Mouse (Mus musculus) regulatory T cell (primary cell): ENCODE results near the gene 1700020A23Rik.
"Not testable (repeated sequence)": the region's sequence is repeated elsewhere in the genome, so short reads cannot be mapped to it uniquely, and the experiment has no call there.

Experiments
- in situ Hi-C: fragments of 300-600 bp; cut with MboI, MseI; formaldehyde crosslinking; loops from one replicate; pipeline ENCODE4 v1.15.1; 2025; ENCODE audit warnings: high pct_unique_total_duplicates

1700020A23Rik gene

GRCm38 (mm10) chr2:130404939-130405338, at the start of gene 1700020A23Rik, which contains the start of gene Gm28372:
Gene 1700020A23Rik, plus strand, starts transcription at chr2:130405259.
Gene Gm28372, plus strand, starts transcription at chr2:130405239.
- in situ Hi-C loops, result no loop called here

GRCm38 (mm10) chr2:130357551-130357950, 47.5 kb upstream of the 1700020A23Rik start:
- in situ Hi-C loops, result no loop called here

- in situ Hi-C loops, result no loop called here
Measured at GRCm38 (mm10) chr2:130358852-130359251, 46.2 kb upstream of the 1700020A23Rik start.

GRCm38 (mm10) chr2:130362511-130363026, 42.5 kb upstream of the 1700020A23Rik start:
- in situ Hi-C loops, result no loop called here

DNA sequence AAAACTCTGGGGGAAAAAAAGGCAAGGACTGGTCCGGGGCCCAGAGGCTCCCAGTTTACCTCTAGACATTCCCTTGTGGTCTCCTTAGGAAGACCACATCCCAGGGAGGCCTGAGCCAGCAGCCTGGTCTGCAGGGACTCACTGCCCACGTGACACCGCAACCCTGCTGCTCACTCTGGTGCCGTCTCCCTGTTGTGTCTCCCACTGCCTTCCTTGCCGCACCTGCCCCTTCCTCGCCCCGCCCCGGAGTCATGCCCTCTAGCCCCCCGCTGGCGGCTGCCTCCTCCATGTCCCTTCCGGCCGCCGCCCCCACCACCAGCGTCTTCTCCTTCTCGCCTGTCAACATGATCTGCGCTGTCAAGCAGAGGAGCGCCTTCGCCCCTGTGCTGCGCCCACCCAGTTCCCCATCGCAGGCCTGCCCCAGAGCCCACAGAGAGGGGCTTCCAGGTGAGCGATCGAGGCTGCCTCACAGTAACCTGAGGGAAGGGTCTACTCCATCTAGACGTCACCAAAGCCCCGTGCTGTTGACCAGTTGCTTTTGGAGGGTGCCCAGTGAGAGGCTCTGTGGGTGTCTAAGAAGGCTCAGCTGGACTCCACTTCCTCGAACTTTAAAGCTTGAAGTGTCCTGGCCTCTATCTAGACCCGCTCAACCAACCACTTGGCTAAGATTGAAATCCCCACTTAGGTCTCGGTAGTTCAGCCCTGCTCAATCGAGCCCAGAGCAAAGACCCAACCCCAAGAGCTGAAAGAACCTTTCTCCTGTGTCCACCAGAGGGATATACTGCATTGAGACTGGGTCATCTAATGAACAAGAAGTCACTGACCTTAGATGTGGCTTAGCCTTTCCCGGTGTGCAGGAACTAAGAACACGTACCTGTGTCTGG, 39.6 kb upstream of the 1700020A23Rik start:
- in situ Hi-C loops, result loop anchor here (5.0 kb wide), 1 partner anchor 58 kb away; no protein-coding TSS in a partner anchor

GRCm38 (mm10) chr2:130367386-130367785, 37.7 kb upstream of the 1700020A23Rik start:
- in situ Hi-C loops, result loop anchor here (5.0 kb wide), 1 partner anchor 60 kb away; no protein-coding TSS in a partner anchor

GRCm38 (mm10) chr2:130373026-130373425, 32.0 kb upstream of the 1700020A23Rik start:
- in situ Hi-C loops, result not testable (repeated sequence)

DNA sequence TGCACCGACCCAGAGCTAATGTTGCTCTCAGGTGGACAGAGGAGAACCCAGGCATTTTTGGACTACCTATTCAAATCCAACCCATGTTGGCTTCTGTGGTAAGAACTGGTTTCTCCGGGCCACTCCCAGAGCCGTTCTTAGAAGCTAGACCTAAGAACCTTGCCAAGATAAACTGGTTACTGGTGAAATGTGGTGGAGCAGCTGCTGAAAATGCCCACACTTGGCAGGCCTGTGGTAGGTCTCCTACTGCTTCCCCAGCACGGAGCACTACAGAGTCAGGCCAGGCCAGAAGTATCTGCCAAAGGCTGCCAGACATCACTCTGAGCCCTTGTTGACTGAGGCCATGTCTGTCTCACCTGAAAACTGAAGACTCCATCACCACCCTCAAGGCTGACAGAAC, 30.1 kb upstream of the 1700020A23Rik start:
- in situ Hi-C loops, result no loop called here

GRCm38 (mm10) chr2:130383205-130383604, 21.9 kb upstream of the 1700020A23Rik start:
- in situ Hi-C loops, result no loop called here

- in situ Hi-C loops, result no loop called here
Measured at GRCm38 (mm10) chr2:130383895-130384294, 21.2 kb upstream of the 1700020A23Rik start.

- in situ Hi-C loops, result no loop called here
Measured at GRCm38 (mm10) chr2:130386212-130386611, 18.8 kb upstream of the 1700020A23Rik start.

DNA sequence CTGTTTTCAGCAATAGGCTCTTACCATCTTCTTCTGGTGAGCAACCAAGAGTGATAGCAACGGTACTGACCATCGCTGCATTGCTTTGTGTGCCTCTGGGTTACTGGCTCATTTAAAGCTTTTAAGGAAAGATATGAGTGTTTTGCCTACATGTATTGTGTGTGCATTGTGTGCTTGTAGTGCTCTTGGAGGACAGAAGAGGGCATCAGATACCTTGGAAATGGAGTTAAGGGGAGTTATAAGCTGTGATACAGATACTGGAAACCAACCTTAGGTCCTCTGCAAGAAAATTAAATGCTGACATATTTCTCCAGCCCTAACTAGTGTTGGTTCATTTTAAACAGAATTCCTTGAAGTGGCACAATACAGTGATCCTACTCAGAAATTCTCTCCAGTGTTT, 16.3 kb upstream of the 1700020A23Rik start:
- in situ Hi-C loops, result no loop called here

DNA sequence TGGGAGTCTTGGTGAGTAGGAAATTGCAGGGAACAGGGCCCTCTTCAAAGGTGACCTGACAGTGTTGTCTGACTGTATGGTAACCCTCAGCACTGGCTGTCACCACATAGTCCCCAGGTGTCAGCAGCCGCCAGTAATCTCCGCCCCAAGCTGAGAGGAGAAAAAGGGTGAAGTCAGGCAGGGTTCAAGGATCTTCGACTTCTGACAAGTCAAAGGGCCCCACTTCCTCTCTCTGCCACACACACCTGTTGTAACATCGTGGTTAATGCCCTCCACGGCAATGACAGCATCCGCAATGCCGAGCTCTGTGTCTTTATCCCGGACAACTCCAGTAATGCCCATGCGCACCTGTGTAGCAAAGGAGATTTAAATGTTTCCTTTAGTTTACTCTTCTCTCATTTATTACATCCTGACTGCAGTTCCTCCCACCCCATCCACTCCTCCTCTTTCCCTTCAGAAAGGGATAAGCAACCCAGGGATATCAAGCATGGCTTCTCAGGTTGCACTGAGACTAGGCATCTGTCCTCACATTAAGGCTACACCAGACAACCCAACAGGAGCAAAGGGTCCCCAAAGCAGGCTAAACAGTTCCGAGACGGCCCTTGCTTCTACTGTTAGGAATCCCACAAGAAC, 13.9 kb upstream of the 1700020A23Rik start:
- in situ Hi-C loops, result no loop called here

- in situ Hi-C loops, result no loop called here
Measured at GRCm38 (mm10) chr2:130392836-130393235, 12.2 kb upstream of the 1700020A23Rik start.

DNA sequence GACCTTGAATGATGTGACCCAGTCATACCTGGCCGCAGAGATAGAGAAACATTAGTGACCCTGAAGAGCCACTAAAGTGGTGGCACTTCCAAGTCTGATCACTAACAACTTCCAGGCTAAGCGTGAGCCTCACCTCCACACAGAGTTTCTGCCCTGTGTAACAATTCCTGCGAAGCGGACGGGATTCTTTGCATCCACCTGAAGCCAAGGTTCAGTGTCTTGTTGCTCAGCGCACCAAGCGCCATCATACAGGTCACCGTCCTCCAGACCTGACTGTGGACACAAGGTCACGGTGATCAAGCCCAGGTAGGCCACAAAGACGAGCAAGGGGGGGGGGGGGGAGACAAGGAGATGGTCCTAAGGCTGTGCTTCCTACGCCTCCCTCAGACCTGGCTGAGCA, 9.4 kb upstream of the 1700020A23Rik start:
- in situ Hi-C loops, result no loop called here

DNA sequence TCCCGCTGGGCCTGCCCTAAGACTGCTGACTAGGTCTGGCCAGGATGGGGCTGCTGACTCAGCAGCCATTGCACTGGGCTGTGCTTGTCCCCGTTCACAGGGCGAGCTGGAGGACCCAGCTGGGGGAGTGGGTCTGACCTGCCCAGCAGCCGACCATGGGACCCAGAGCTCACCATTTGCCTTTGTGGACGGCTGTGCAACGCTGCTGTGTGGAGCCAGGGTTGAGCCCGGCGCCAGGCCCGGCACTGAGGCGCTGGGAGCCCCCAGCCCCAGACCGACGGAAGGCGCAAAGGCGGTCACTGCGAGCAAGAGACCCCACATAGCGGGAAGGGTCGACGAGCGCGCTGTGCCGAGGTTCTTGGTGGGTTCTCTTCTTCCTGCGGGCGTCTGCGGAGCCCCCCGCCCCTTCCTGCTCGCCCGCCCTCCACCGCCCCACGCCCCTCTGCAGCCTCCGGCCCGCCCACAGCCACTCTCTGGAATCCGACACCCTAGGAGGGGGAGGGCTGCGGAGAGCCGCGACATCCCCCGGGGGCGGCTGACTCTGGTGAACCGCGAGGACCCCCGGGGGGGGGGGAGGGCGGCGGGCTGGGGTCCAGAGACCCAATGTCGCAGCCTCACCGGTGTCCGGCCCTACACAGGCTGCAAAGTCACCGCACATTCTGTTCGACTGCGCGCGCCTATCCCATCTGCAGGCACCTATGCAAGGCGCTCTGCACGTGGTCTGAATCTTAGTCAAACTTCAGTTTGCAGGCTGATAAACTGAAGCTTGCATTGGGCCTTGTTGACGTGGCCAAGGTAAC, 7.7 kb upstream of the 1700020A23Rik start, which contains the start of gene Cpxm1:
Cpxm1 (minus strand) TSS at position 389 of the 800 bp plus-strand sequence.
- in situ Hi-C loops, result no loop called here

- in situ Hi-C loops, result no loop called here
Measured at GRCm38 (mm10) chr2:130398091-130398490, 7.0 kb upstream of the 1700020A23Rik start.

GRCm38 (mm10) chr2:130400046-130400445, 5.0 kb upstream of the 1700020A23Rik start:
- in situ Hi-C loops, result no loop called here

- in situ Hi-C loops, result no loop called here
Measured at GRCm38 (mm10) chr2:130401891-130402290, 3.2 kb upstream of the 1700020A23Rik start.

DNA sequence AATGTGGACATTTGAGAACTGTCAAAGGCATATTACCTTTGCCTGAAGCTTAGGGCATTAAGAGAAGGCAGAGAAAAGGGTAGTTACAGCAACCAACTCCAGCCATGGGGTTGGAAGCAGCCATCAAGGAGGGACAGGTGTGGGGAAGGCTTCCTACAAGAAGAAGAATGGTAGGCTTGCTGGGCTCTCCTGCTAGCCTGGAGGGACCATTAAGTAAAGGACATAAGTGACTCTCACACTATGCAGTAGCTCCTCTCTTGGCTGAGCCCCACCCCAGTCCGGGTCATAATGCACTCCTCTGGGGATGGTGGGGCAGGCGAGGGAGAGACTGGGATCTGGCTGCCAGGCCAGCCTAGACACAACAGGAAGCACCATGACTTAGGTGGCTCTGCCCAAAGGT, 1.1 kb downstream of the 1700020A23Rik start, which contains the start of gene Tmem239:
Tmem239 (plus strand) TSS at position 301 of the 400 bp plus-strand sequence.
- in situ Hi-C loops, result no loop called here

- in situ Hi-C loops, result no loop called here
Measured at GRCm38 (mm10) chr2:130408194-130408593, 3.1 kb downstream of the 1700020A23Rik start.
